Mouse (Mus musculus) megakaryocyte, adult 5-6 weeks (primary cell): ENCODE results near the gene Zfp239. TPM values are rescaled to one million over a fixed set of nuclear protein-coding genes. Genes with fewer than 3 reads are reported as not detected.
A peak's percentile ranks its signal among the peaks of the same experiment; 100 is the strongest.

ENCODE experiments used
- ATAC-seq: 2 replicates; pipeline ENCODE4 v1.8.0; 2016; ENCODE audit warnings: mild to moderate bottlenecking, inconsistent platforms; ENCODE audit not compliant: poor library complexity, severe bottlenecking
- total RNA-seq, 2 experiments: library from RNA; stranded (forward) in 1 of 2; stranded (reverse) in 1 of 2; fragments of 153-499, 151-499 nt in 1 of 2; fragments of 221-1000, 200-1000 nt in 1 of 2; gene quantifications; 2 replicates each; pipeline versions ENCODE4 v1.2.3 to v1.2.4; 2015 to 2017

Gene Zfp239
- total RNA-seq, 2 experiments from 2014 or later, result 0.40 TPM; not detected in 1

DNA sequence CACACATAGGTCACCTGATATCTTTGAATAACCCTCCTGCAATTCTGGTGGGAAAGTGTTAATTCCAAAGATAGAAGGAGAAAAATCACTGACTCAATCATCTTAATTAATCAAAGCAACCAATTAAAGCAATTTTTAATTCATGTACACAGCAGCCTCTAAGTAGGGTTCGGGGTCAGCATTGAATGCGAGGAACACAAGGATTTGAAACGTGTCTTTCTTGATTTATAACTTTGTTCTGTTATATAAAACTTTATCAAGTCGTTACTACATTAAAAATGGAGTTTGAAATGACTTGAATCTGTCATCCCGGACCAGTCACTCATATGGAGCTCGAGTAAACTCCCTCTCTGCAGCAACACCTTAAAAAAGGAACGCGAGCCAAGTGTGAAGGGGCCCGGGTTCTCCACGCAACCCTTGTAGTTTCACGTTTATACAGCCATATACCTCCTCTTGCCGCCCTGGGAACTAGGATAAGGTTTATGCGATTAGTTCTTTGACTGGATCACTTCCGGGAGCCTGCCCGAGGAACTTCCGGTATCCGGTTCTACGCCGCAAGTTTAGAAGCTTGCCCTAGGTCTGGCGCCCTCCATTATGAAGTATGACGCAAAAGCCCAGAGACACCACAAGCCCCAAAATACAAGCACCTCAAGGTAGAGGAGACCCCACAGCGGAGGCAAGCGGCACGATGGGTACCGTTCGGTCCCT, 17.0 kb downstream of the Zfp239 start:
- ATAC-seq, result peak; percentile 58

DNA sequence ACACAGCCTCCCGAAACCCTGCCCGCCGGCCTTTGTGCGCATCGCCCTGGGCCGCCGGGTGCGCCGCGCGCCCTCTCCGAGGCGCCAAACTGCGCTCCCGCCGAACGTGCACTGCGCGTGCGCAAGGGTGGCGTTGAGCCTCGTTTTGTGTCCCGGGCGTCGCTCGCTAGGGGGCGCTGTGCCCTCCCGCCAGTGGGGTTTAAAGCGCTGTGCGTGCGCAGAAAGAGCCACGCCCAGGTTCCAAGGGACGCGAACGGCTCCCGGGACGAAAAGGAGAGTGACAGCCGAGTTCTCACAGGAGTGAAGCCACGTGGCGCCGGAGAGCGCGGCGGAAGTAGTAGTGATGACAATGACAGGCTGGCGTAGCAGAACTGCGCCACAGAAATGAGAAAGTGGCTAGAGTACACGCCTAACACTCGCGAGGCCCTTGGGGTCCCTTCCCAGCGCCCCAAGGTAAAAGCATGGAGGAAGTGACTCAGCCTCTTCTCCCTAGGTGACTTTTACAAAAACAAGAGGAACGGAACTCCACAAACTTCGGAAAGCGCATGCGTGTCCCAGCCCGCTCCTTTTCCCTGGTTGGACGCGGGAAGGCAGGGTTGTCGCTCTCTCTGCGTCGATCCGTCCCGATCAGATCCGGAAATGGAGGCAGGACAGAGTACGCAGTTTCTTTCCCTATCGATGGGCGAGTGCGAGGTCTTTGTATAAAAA, 17.7 kb downstream of the Zfp239 start:
- peak; percentile 79 for ATAC-seq

DNA sequence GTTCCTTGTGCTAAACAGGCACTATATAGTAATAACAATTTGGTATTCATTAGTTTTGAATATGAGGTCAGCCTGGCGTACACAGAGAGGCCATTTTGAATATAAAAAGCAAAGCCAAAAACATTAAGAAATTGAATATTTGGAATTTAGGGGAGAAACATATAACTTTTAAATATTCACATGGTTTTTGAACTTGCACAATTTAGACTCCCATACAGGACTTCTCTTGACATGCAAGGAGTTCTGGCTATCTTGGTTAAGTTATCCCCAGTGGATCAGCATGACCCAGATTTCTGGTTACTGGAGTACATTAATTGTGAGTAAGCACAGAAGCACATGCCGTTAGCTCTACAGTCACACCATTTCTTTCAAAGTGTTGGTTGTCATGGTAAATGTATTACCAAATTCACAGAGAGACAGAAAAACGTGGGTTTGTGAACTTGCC, 18.5 kb downstream of the Zfp239 start:
- no peak for ATAC-seq

DNA sequence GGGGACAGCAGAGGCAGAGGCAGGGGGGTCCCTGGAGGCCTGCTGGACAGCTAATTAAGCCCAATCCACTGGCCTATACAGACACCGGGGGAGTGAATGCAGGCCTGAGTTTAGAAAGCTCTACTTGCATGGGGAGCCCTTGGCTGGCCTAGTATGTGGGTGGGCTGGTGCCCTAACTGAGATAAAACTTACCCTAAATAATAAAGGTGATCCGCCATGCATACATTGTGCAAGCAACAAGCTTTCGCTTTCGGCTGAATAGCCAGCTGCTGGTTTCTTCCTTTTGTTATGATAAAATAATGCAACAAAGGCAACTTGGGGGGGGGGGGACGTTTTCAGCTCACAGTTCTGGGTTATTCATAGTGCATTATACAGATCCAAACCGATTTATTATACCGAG, 19.3 kb downstream of the Zfp239 start:
- no peak for ATAC-seq

DNA sequence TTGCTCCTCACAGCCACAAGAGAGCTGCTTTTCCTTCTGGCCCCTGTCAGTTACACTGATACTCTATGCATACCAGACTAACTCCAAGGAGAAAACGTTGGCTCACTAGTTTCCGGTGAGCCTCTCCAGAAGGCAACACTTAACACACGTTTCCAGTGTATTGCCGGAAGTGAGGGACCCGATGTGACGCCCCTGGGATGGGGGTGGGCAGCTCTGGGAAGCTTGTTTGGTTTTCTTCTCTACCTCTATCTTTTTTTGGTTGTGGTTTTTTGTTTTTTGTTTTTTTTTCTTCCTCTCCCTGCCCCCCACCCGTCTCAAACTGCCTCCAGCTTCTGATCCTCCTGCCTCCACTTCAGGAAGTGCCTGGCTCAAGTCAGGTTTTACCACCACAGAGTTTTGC, 20.1 kb downstream of the Zfp239 start:
- ATAC-seq, result peak; percentile 31

DNA sequence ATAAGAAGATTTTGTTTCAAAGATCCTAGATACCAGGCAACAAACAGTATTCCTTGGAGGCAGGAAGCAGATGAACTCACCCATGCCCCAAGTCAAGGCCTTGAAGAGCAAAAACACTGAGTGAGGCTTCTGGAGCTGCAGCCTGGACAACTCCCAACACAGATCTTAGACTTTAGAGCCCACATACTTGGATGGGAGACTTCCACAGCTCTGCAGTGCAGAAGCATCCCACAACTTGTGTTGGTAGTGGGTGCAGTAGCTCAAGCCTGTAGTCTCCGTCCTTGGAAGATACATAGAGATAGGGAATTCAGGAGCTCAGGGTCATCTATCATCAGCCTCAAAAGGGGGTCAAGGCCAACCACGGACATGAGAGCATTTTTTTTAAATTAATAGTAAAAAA, 24.0 kb downstream of the Zfp239 start:
- no peak for ATAC-seq

DNA sequence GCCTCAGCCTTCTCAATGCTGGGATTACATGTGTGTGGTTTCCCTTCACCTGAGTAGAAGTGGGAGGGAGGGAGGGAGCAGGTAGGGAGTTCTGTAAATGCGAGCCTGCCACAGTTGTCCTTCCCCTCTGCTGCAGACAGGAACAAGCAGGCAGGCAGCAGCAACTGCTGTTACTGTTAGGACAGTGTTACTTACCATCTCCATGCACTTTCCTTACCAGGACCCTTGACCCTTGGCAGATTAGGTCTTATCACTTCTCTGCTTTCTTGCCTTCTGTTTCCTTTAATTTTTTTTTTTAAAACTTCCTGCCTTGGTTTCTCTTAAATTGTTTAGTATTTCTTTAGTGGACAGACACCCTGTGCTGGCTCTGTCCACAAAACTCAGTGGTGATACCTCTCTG, 26.1 kb downstream of the Zfp239 start:
- no peak for ATAC-seq

DNA sequence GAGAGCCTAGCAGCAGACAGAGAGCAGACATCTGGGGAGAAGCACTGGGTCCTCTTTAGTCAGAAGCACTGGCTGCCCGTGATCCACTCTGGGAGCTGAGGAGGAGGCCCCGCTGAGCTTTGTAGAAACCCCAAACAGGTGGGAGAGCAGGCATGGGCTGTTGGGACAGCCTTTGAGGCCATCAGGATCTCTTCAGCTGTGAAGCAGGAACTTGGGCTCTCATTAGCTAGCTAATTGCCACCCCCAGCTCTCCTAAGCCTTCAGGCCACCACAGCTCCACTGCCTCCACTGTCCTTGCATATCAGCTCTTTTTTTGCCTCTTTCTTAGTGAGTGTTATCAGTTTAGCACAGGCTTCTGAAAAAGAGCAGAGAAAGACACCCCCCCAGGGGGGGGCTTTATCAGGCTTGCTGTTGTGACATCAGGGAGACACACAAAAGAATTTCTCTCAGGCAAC, 26.8 kb downstream of the Zfp239 start:
- no peak for ATAC-seq

DNA sequence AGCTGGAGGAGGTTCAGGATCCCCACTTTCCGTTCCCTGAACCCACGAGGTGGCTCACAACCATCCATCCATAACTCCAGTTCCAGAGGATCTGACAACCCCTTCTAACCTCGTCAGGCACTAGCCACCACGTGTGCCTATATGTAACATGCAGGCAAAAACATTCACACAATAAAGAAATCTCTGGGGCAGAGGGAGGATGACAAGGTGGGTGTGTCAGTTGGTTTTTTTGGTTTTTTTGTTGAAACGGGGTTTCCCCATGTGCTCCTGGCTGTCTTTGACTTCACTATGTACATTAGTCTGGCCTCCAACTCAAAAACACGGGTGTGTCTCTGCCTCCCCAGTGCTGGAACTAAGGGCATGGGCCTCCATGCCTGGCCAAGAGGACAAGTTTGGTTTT, 28.4 kb downstream of the Zfp239 start:
- peak; percentile 16; the same call in 1 of the 2 replicates for ATAC-seq

DNA sequence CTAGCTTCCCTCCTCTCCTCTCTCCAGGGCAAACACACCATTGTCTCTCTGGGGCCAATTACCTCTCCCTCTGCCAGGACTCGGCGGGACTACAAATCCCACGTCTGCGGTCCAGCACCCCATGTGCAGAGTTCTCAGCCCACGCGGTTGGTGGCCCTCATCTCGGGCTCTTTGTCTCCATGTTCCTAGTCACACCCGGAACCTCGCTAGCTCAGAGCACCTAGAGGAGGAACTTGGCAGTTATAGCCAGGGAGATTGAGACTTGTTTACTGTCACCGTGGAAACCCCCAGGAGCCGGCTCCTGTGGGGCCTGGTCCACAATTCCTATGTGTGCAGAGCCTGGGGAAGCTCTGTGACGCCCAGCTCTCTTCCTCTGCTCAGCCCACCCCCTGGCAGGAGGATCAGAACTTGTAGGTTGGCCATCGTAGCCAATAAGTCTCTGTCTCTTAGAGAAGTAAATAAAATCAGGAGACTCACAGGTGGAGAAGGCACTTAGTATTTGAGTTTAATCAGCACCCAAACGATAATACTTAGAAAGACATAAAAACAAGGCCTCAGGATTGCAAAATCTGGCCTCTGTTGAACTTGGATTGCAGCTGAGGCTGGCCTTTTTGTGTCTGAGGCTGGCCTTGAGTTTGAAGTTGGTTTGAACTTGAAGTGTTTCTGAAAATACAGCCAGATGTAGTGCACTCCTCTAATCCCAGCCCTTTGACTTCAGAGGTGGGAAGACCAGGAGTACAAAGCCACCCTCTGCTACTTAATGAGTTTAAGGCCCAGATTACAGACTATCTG, 29.7 kb downstream of the Zfp239 start:
- peak; percentile 87 for ATAC-seq

DNA sequence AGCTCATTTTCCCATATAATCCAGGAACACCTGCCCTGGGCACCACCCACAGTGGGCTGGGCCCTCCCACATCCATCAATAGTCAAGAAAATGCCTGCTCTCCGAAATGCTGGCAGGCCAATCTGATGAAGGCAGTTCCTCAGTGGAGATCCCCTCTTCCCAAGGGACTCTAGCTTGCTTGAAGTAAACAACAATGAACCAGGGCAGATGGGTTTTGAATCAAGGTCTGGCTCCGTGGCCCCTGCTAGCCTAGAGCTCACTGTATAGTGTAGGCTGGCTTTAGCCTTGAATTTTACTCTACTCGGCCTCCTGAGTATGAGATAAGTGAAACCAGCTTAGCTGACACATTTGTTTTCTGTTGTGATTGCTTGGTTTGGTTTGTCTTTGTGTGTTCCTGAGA, 30.5 kb downstream of the Zfp239 start:
- no peak for ATAC-seq

DNA sequence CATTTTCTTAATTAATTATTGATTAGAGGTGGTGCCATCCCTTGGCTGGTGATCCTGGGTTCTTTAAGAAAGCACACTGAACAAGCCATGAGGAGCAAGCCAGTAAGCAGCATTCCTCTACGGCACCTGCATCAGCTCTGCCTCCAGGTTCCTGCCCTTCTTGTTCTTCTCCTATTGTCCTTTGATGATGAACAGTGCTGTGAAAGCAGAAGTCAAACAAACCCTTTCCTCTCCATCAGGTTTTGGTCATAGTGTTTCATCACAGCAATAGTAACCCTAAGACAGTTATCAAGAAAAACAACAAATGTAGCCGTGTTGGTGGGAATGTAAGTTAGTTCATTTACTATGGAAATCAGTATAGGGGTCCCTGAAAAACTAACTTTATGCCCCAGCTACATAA, 31.5 kb downstream of the Zfp239 start:
- peak; percentile 62 for ATAC-seq

DNA sequence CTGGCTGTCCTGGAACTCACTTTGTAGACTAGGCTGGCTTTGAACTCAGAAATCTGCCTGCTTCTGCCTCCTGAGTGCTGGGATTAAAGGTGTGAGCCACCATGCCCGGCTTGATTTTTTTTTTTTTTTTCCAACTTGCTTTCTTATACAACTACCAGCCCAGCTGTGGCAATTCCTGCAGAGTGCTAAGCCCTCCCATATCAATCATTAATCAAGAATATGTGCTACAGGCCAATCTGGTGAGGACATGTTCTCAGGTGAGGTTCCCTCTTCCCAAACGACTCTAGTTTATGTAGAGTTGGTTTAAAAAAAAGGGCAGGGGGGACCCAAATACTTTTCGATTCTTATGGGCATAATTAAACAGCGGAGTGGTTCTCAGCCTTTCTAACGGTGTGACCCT, 35.9 kb downstream of the Zfp239 start:
- ATAC-seq, result no peak

DNA sequence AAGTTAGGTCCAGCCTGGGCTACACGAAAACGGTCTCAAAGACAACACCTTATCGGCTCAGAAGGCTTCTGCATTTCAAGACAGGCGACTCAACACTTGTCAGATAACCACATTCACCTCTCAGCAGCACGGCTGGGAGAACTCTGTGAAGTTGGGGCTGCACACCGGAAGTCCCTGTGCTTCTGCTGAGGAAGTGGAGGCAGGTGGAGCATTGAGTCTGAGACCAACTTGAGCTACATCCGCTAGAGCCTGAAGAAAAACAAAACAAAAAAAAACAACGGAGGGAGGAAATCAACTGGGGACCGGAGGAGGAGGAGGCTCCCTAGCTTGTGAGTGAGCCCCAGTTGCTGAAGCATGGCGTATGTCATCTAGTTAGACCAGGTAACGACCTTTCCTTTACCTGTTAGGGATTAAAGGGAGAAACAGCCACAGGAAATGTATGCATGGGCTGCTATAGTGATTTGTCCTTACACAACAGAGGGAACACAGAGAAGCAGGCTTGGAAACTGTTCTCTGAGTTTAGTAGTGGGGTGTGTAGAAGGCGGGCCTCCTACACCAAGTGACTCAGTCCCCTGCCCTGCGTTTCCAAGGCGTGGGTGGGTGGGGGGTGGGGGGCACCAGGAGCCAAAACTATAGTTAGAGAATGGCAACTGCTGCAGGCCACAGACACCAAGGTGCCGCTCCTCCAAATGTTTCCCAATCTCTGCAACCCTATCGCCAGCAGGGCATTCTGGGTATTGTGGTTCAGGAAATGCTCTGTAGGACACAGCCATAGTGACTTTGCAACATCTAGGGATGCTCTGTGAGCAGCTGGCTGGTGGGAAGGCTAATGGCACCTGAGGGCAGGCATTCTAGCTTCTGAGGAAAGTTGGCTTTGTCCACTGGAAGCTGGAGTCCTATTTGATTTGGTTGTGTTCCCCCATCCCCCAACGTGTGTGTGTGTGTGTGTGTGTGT, 38.5 kb downstream of the Zfp239 start, which contains the start of gene Hnrnpf:
Gene Hnrnpf (plus strand): TSS at position 199 of the 955 bp plus-strand sequence.
- peak; percentile 92 for ATAC-seq

DNA sequence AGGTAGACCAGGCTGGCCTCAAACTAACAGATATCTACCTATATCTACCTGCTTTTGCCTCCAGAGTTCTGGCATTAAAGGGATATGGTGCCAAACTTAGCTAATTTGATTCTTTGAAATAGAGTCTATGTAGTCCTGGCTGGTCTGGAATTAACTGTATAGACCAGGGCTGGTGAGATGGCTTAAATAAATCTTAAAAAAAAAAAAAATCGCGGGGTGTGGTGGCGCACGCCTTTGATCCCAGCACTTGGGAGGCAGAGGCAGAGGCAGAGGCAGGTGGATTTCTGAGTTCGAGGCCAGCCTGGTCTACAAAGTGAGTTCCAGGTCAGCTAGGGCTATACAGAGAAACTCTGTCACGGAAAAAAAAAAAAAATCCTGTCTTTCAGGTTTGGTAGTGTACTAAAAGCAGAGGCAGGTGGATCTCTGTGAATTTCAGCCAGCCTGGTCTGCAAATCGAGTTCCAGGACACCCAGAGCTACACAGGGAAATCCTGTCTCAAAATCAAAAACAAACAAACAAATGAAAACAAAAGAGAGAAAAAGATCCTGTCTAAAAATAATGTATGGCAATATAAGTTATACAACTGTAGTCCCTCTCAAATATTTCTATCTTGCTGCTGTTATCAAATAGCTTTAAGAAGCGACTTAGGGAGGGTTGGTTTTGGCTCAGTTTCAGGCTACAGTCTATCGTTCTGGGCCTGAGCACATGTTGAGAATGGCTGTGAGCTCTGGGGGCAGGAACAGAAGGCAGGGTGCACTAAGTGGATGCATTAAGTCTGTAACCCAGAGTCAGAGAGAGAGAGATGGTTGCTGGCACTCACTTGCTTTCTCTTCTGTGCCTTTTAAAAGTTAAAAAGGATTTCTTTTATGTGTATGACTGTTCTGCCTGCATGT, 39.9 kb downstream of the Zfp239 start:
- no peak for ATAC-seq

DNA sequence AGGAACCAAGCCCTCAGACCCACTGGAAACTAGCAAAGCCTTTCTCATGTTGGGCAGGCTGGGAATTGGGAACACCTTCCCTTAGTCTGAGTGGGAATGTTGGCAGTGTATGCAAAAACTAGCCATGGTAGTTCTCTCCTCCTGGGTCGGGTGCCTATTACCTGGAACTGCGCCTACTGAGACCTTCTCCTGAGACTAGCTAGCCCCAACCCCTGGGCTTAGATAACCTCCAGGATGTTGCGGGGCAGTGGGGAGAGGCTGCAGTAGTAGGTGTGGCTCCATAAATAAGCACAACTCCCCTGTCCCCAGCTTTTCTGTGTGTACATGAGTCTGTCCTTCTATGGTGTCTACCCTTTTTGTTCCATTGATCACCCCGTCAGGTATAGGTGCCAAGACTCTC, 40.7 kb downstream of the Zfp239 start:
- ATAC-seq, result no peak

DNA sequence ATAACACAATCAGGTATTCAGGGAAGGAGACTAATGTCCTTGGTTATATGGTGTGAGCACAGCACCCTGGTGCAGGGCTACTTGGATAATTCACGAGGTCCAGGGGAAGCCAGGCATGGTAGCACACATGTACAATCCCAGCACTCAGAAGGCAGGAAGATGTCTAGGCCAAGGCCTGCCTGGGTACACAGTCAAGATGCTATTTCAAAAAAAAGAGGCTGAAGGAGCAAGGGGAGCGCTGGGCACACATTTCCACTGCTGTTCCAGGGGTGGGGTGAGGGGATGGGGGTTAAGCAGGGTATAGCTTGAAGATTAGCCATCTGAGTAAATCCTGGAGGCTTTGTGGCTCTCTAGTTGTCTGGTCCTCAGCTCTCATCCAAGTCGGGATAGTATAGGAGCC, 41.9 kb downstream of the Zfp239 start:
- ATAC-seq, result no peak

DNA sequence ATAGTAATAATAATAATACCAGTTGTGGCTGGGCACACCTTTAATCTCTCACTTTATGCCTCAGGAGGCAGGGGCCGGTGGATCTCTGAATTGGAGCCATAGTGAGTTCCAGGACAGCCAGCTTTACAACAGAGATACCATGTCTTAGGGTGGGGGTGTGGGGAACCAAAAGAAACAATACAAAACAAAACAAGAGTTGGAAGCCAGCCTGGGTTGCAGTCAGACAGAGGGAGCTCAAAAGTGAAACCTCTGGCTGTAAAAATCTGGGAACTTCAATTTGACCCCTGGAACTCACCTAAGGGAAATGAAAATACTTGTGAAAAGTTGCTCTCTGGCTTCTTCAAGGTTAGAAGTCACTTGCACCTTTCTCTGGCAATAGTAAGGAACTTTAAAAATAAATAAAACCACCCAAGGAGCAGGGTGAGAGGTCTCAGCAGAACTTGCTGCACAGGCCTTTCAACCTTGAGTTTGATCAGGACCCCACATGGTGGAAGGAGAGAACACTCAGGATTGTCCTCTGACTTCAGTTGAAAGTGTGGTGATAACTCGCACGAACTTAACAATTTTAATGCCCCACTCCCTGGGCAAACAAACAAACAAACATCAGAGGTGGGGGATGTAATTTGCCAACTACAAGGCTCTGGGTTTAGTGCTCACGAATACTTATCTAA, 43.5 kb downstream of the Zfp239 start:
- ATAC-seq, result no peak

DNA sequence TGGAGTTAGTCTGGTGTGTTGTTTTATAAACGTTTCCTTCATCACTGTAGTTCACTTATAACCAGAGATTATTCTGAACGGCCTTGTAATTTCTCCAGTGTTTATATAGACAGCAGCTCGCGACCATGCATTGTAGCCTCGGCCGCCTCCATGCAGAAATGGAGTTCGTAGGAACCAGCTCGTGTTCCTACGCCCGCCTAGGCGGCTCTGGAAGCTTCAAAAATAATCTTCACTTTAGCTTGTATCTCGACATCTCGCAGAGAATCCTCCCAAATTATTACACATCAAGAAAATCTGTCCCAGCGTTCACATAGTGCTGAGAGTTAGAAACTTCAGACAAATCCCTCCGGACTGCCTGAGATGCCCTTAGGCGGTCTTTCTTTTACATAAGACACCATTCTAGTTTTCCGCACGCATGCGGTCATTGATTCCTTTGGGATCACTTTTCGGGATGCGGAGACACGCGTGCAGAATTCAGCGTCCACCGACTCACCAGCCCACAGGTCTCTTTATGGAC, 44.2 kb downstream of the Zfp239 start:
- no peak for ATAC-seq
